Mouse (Mus musculus) hindbrain, embryonic 14.5 days (tissue): ENCODE measurements at regions not wholly inside any gene's neighbourhood (a gene's known extent, or its start where the extent isn't known, plus 50 kb on each side); places are given as distances from the start of the nearest gene placed in this dataset.

Experiments used
- ATAC-seq: fragments of 200-750 bp; cut with Nextera tagmentation; 2 replicates; pipeline ENCODE4 v1.8.0; 2017; ENCODE audit warnings: moderate number of reproducible peaks, mild to moderate bottlenecking, moderate TSS enrichment, moderate library complexity; ENCODE audit not compliant: low FRiP score
- DNase-seq: peaks from one replicate; pipeline ENCODE4 v3.0.0-alpha.2; 2015; ENCODE audit warnings: low spot score
- H3K27ac ChIP-seq: fragments of 300-500 bp; sonication (generic); 2 replicates; pipeline ENCODE4 v1.5.1; 2014; ENCODE audit warnings: mild to moderate bottlenecking, moderate library complexity
- H3K27me3 ChIP-seq: fragments of 300-500 bp; sonication (generic); 2 replicates; pipeline ENCODE4 v1.6.1; 2014; ENCODE audit warnings: mild to moderate bottlenecking, low read length, mixed read lengths; ENCODE audit not compliant: control insufficient read depth, insufficient read depth
- H3K36me3 ChIP-seq: fragments of 300-500 bp; sonication (generic); replicated peaks from 2 replicates; pipeline ENCODE4 v1.6.1; 2014; ENCODE audit not compliant: control insufficient read depth, insufficient read depth
- H3K4me1 ChIP-seq: fragments of 300-500 bp; sonication (generic); replicated peaks from 2 replicates; pipeline ENCODE4 v1.6.1; 2014; ENCODE audit warnings: antibody characterized with exemption, low read length, mixed read lengths; ENCODE audit not compliant: control insufficient read depth, insufficient read depth
- H3K4me2 ChIP-seq: fragments of 300-500 bp; sonication (generic); replicated peaks from 2 replicates; pipeline ENCODE4 v1.6.1; 2014; ENCODE audit warnings: mild to moderate bottlenecking, moderate library complexity
- H3K4me3 ChIP-seq: fragments of 300-500 bp; sonication (generic); replicated peaks from 2 replicates; pipeline ENCODE4 v1.5.1; 2014; ENCODE audit warnings: mild to moderate bottlenecking, low read length
- H3K9ac ChIP-seq: fragments of 300-500 bp; sonication (generic); 2 replicates; pipeline ENCODE4 v1.6.1; 2014
- H3K9me3 ChIP-seq: fragments of 300-500 bp; sonication (generic); 2 replicates; pipeline ENCODE4 v1.6.1; 2016; ENCODE audit warnings: low read length; ENCODE audit not compliant: control insufficient read depth
- WGBS: fragments of 180-500 bp; shearing (Covaris S2); extraction: QIAGEN DNeasy Blood & Tissue Kit; methylation state at CpG from one replicate; pipeline ENCODE4 v1.1.7; 2014; 5-methylcytosine and 5-hydroxymethylcytosine counted together

- H3K9me3 ChIP-seq = no peaks in the 10 kb centered on the region
- DNase-seq = no peak
- H3K4me2 ChIP-seq = no peak overlapping the region
- H3K4me3 ChIP-seq = no peak overlapping the region
- no peak overlapping the region for H3K9ac ChIP-seq
- no peak overlapping the region for H3K27ac ChIP-seq
- WGBS = 81% methylated on average over 2 of the region's 2 CpGs
- H3K27me3 ChIP-seq = no peaks in the 10 kb centered on the region
- ATAC-seq = no peak
- H3K4me1 ChIP-seq = no peaks in the 10 kb centered on the region
- no peaks in the 10 kb centered on the region for H3K36me3 ChIP-seq
Observed at GRCm38 (mm10) chr9:68594586-68594985, 59.0 kb upstream of the Rora start.
